Mouse (Mus musculus): ENCODE results near the gene Lrig1. TPM values are rescaled to one million over a fixed set of nuclear protein-coding genes. Genes with fewer than 3 reads are reported as not detected.

Gene Lrig1
- polyA plus RNA-seq, 1 experiment = 11.2 TPM

- TF ChIP-seq CEBPB (IDR thresholded peaks at IDR 0.05; ENCODE audit: low read depth) = no peak
- no peak for TF ChIP-seq MYOD1 (IDR thresholded peaks at IDR 0.05; ENCODE audit: control insufficient read depth, insufficient read length, low read depth)
- TF ChIP-seq CTCF (IDR thresholded peaks at IDR 0.05; ENCODE audit: control insufficient read depth, insufficient read depth, insufficient read length) = no peak
- no peak for TF ChIP-seq MYOG (IDR thresholded peaks at IDR 0.05; ENCODE audit: control insufficient read depth, extremely low read depth, insufficient read length)
- no peak for TF ChIP-seq FOSL1 (IDR thresholded peaks at IDR 0.05; ENCODE audit: insufficient read depth, low read length, poor library complexity, severe bottlenecking)
- TF ChIP-seq USF1 (IDR thresholded peaks at IDR 0.05; ENCODE audit: low read depth) = no peak
- no peak for TF ChIP-seq MAX (IDR thresholded peaks at IDR 0.05)
- Histone ChIP-seq H3K27me3 (ENCODE audit: control insufficient read depth, insufficient read depth, insufficient read length) (no peaks in the 10 kb centered on the region), H3K79me2 (ENCODE audit: control insufficient read depth, insufficient read depth) (no peaks in the 10 kb centered on the region), H3K36me3 (ENCODE audit: control insufficient read depth, insufficient read depth) (no peaks in the 10 kb centered on the region), H3K79me3 (ENCODE audit: low read depth) (no peaks in the 10 kb centered on the region), H3K4me3 (ENCODE audit: insufficient read depth, poor library complexity, severe bottlenecking) (no peak overlapping the region), H3ac (ENCODE audit: control insufficient read depth, insufficient read length, low read depth) (no peak overlapping the region)
These were observed 105.8 kb downstream of the Lrig1 start for GRCm38 (mm10) chr6:94594096-94594665.

DNA sequence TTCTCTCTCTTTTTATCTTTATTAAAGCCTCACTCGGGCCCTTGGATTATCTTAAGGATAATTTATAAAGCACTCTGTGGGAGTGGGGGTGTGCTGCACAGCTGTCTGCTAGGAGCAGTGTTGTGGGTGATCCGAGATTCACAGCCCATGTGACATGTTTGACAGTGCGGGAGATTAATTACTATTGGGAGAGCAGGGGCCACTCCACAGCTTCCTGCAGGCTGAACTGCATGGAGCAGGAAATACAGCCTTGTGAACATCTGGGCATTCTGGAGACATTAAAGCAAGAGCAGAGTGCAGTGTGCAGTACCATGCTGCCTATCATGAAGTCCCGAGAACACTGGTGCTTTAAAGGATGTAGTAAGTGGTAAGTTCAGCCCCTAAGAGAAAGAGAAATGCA lies 107.2 kb downstream of the Lrig1 start:
- H3K27me3 ChIP-seq (ENCODE audit: control insufficient read depth, insufficient read depth, insufficient read length) = no peaks in the 10 kb centered on the region

DNA sequence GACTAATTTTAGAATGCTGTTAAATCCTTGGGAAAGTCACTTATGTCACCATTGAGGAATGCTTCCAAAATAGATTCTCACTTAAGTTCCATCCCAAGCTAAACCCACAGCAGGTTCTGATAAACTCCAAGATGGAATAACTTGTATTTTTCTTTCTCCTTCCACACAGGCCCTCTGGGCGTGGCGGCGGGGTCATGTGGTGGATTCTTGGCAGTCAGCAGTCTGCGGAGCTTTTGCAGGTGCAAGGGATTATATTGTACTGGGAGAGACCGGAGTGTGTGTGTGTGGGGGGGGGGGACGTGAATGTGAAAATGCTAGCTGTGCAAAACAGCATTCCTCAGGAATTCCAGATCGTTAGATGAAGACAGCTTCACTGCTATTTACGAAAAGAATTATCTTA lies 107.7 kb downstream of the Lrig1 start:
- no peak for TF ChIP-seq MYOG (IDR thresholded peaks at IDR 0.05; ENCODE audit: control insufficient read depth, extremely low read depth, insufficient read length)
- TF ChIP-seq FOSL1 (IDR thresholded peaks at IDR 0.05; ENCODE audit: insufficient read depth, low read length, poor library complexity, severe bottlenecking) = no peak
- TF ChIP-seq CEBPB (IDR thresholded peaks at IDR 0.05; ENCODE audit: low read depth) = no peak
- TF ChIP-seq MAX (IDR thresholded peaks at IDR 0.05) = no peak
- no peak for TF ChIP-seq MYOD1 (IDR thresholded peaks at IDR 0.05; ENCODE audit: control insufficient read depth, insufficient read length, low read depth)
- TF ChIP-seq USF1 (IDR thresholded peaks at IDR 0.05; ENCODE audit: low read depth) = no peak
- TF ChIP-seq CTCF (IDR thresholded peaks at IDR 0.05; ENCODE audit: control insufficient read depth, insufficient read depth, insufficient read length) = no peak
- H3ac ChIP-seq (ENCODE audit: control insufficient read depth, insufficient read length, low read depth) = no peak overlapping the region
- no peaks in the 10 kb centered on the region for H3K27me3 ChIP-seq (ENCODE audit: control insufficient read depth, insufficient read depth, insufficient read length)
- no peaks in the 10 kb centered on the region for H3K79me3 ChIP-seq (ENCODE audit: low read depth)
- H3K4me3 ChIP-seq (ENCODE audit: insufficient read depth, poor library complexity, severe bottlenecking) = no peak overlapping the region
- no peaks in the 10 kb centered on the region for H3K36me3 ChIP-seq (ENCODE audit: control insufficient read depth, insufficient read depth)
- no peaks in the 10 kb centered on the region for H3K79me2 ChIP-seq (ENCODE audit: control insufficient read depth, insufficient read depth)

More for the DNA sequence above, 107.2 kb downstream of the Lrig1 start:
- no peak overlapping the region for H3ac ChIP-seq (ENCODE audit: control insufficient read depth, insufficient read length, low read depth)
- H3K36me3 ChIP-seq (ENCODE audit: control insufficient read depth, insufficient read depth) = no peaks in the 10 kb centered on the region
- no peaks in the 10 kb centered on the region for H3K79me2 ChIP-seq (ENCODE audit: control insufficient read depth, insufficient read depth)
- H3K79me3 ChIP-seq (ENCODE audit: low read depth) = no peaks in the 10 kb centered on the region
- TF ChIP-seq FOSL1 (IDR thresholded peaks at IDR 0.05; ENCODE audit: insufficient read depth, low read length, poor library complexity, severe bottlenecking) (no peak), CEBPB (IDR thresholded peaks at IDR 0.05; ENCODE audit: low read depth) (no peak), MYOG (IDR thresholded peaks at IDR 0.05; ENCODE audit: control insufficient read depth, extremely low read depth, insufficient read length) (no peak), MAX (IDR thresholded peaks at IDR 0.05) (no peak), USF1 (IDR thresholded peaks at IDR 0.05; ENCODE audit: low read depth) (no peak), CTCF (IDR thresholded peaks at IDR 0.05; ENCODE audit: control insufficient read depth, insufficient read depth, insufficient read length) (no peak), MYOD1 (IDR thresholded peaks at IDR 0.05; ENCODE audit: control insufficient read depth, insufficient read length, low read depth) (no peak)
- no peak overlapping the region for H3K4me3 ChIP-seq (ENCODE audit: insufficient read depth, poor library complexity, severe bottlenecking)

DNA sequence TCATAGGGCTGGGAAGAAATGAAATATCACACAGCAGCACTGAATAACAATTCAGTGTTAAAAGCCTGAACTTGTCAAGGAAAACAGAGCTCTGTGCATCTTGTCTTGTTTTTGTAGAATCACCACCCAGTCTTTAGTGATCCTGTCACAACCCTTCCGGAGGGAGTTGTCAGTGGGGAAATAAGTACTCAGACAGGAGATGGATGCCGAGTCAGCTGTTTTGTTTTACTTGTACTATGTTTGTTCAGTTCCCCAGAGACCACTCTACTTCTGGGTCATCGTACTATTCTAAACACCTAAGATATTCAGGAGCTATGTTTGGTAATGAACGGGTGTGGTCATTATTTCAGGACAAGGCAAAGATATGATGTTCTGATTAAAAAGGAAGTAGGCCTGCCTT lies 111.6 kb downstream of the Lrig1 start:
- H3K36me3 ChIP-seq (ENCODE audit: control insufficient read depth, insufficient read depth) = no peaks in the 10 kb centered on the region
- no peak overlapping the region for H3K4me3 ChIP-seq (ENCODE audit: insufficient read depth, poor library complexity, severe bottlenecking)
- no peaks in the 10 kb centered on the region for H3K79me3 ChIP-seq (ENCODE audit: low read depth)
- TF ChIP-seq FOSL1 (IDR thresholded peaks at IDR 0.05; ENCODE audit: insufficient read depth, low read length, poor library complexity, severe bottlenecking) = no peak
- TF ChIP-seq MAX (IDR thresholded peaks at IDR 0.05) = no peak
- no peak for TF ChIP-seq MYOD1 (IDR thresholded peaks at IDR 0.05; ENCODE audit: control insufficient read depth, insufficient read length, low read depth)
- TF ChIP-seq CEBPB (IDR thresholded peaks at IDR 0.05; ENCODE audit: low read depth) = no peak
- H3ac ChIP-seq (ENCODE audit: control insufficient read depth, insufficient read length, low read depth) = no peak overlapping the region
- no peaks in the 10 kb centered on the region for H3K27me3 ChIP-seq (ENCODE audit: control insufficient read depth, insufficient read depth, insufficient read length)
- H3K79me2 ChIP-seq (ENCODE audit: control insufficient read depth, insufficient read depth) = no peaks in the 10 kb centered on the region

DNA sequence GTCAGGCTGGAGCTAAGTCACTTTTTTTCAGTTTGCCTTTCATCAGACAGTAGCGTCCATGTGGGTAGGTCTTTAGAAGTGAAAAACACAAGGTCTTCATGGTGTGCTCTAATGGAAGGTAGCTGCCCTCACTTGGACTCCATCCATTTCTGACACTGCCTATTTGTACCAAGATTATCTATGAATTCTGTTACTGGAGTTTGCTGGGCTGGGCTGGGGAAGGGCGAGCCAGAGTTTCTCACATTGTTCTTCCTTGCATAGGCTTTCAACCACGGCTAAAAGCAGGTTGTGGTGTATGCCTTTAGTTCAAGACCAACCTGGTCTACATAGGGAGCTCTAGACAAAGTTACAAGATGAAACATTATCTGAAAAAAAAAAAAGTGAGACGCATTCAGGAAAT lies 115.0 kb downstream of the Lrig1 start:
- Histone ChIP-seq H3ac (ENCODE audit: control insufficient read depth, insufficient read length, low read depth) (no peak overlapping the region), H3K36me3 (ENCODE audit: control insufficient read depth, insufficient read depth) (no peaks in the 10 kb centered on the region), H3K4me3 (ENCODE audit: insufficient read depth, poor library complexity, severe bottlenecking) (no peak overlapping the region), H3K79me3 (ENCODE audit: low read depth) (no peaks in the 10 kb centered on the region), H3K79me2 (ENCODE audit: control insufficient read depth, insufficient read depth) (no peaks in the 10 kb centered on the region), H3K27me3 (ENCODE audit: control insufficient read depth, insufficient read depth, insufficient read length) (no peaks in the 10 kb centered on the region)
- TF ChIP-seq FOSL1 (IDR thresholded peaks at IDR 0.05; ENCODE audit: insufficient read depth, low read length, poor library complexity, severe bottlenecking) (no peak), MYOD1 (IDR thresholded peaks at IDR 0.05; ENCODE audit: control insufficient read depth, insufficient read length, low read depth) (no peak), MAX (IDR thresholded peaks at IDR 0.05) (no peak), MYOG (IDR thresholded peaks at IDR 0.05; ENCODE audit: control insufficient read depth, extremely low read depth, insufficient read length) (no peak), CEBPB (IDR thresholded peaks at IDR 0.05; ENCODE audit: low read depth) (no peak), USF1 (IDR thresholded peaks at IDR 0.05; ENCODE audit: low read depth) (no peak), CTCF (IDR thresholded peaks at IDR 0.05; ENCODE audit: control insufficient read depth, insufficient read depth, insufficient read length) (no peak)
